Mouse (Mus musculus): ENCODE measurements around the gene Ankub1.

The Ankub1 gene

GRCm38 (mm10) chr3:57651865-57652259 lies 40.7 kb downstream of the Ankub1 start:
- in situ Hi-C loops (cut with MboI; ENCODE audit: unreplicated experiment in 2 of 2): loop anchor here in 1 of 2 experiments (25.0 kb wide), 3 partner anchors 285 to 1035 kb away; partner anchors contain the start of gene Siah2

- in situ Hi-C loops (cut with MboI; ENCODE audit: unreplicated experiment in 2 of 2): loop anchor here in 1 of 2 experiments (25.0 kb wide), 3 partner anchors 286 to 1036 kb away; partner anchors contain the start of gene Siah2
These were observed 41.3 kb downstream of the Ankub1 start, which contains the start of gene Commd2 for GRCm38 (mm10) chr3:57651231-57651864. TSS of gene Commd2 (minus strand) at chr3:57651715.

- in situ Hi-C loops (cut with MboI; ENCODE audit: unreplicated experiment in 2 of 2): loop anchor here in 1 of 2 experiments (25.0 kb wide), 1 partner anchor 1419 kb away; no protein-coding TSS in a partner anchor
These were observed 49.4 kb downstream of the Ankub1 start for GRCm38 (mm10) chr3:57643191-57643590.

- in situ Hi-C loops (cut with MboI; ENCODE audit: unreplicated experiment in 2 of 2): loop anchor here in 1 of 2 experiments (25.0 kb wide), 1 partner anchor 1425 kb away; no protein-coding TSS in a partner anchor
These were observed 55.0 kb downstream of the Ankub1 start for GRCm38 (mm10) chr3:57637596-57637995.

GRCm38 (mm10) chr3:57634763-57635487 lies 57.7 kb downstream of the Ankub1 start:
- in situ Hi-C loops (cut with MboI; ENCODE audit: unreplicated experiment in 2 of 2): loop anchor here in 1 of 2 experiments (25.0 kb wide), 1 partner anchor 1427 kb away; no protein-coding TSS in a partner anchor

- in situ Hi-C loops (cut with MboI; ENCODE audit: unreplicated experiment in 2 of 2): loop anchor here (5.0 to 25.0 kb wide), 4 partner anchors 160 to 1622 kb away; no protein-coding TSS in a partner anchor
These were observed 65.6 kb downstream of the Ankub1 start for GRCm38 (mm10) chr3:57626954-57627513.

- in situ Hi-C loops (cut with MboI; ENCODE audit: unreplicated experiment in 2 of 2): loop anchor here (5.0 to 25.0 kb wide), 4 partner anchors 158 to 1621 kb away; no protein-coding TSS in a partner anchor
These were observed 67.2 kb downstream of the Ankub1 start for GRCm38 (mm10) chr3:57625275-57625997.

GRCm38 (mm10) chr3:57619718-57620117 lies 72.9 kb downstream of the Ankub1 start:
- in situ Hi-C loops (cut with MboI; ENCODE audit: unreplicated experiment in 2 of 2): loop anchor here in 1 of 2 experiments (10.0 to 25.0 kb wide), 3 partner anchors 355 to 1615 kb away; no protein-coding TSS in a partner anchor

- in situ Hi-C loops (cut with MboI; ENCODE audit: unreplicated experiment in 2 of 2): loop anchor here in 1 of 2 experiments (25.0 kb wide), 1 partner anchor 747 kb away; no protein-coding TSS in a partner anchor
These were observed 76.9 kb downstream of the Ankub1 start for GRCm38 (mm10) chr3:57615652-57616051.

GRCm38 (mm10) chr3:57612430-57612997 lies 80.1 kb downstream of the Ankub1 start:
- in situ Hi-C loops (cut with MboI; ENCODE audit: unreplicated experiment in 2 of 2): loop anchor here in 1 of 2 experiments (25.0 kb wide), 1 partner anchor 750 kb away; no protein-coding TSS in a partner anchor

- in situ Hi-C loops (cut with MboI; ENCODE audit: unreplicated experiment in 2 of 2): loop anchor here in 1 of 2 experiments (25.0 kb wide), 1 partner anchor 751 kb away; no protein-coding TSS in a partner anchor
These were observed 80.8 kb downstream of the Ankub1 start for GRCm38 (mm10) chr3:57611776-57612175.
